Mouse (Mus musculus) forebrain, embryonic 12.5 days (tissue): ENCODE measurements around the gene Slc9a5. TPM values are rescaled to one million over a fixed set of nuclear protein-coding genes. Genes with fewer than 3 reads are reported as not detected.

Experiments used
- ATAC-seq: fragments of 200-750 bp; cut with Nextera tagmentation; 2 replicates; pipeline ENCODE4 v1.8.0; 2017; ENCODE audit warnings: moderate TSS enrichment; ENCODE audit not compliant: low FRiP score
- H3K27ac ChIP-seq: fragments of 300-500 bp; sonication (generic); 2 replicates; pipeline ENCODE4 v1.5.1; 2016; ENCODE audit warnings: mild to moderate bottlenecking
- H3K27me3 ChIP-seq: fragments of 300-500 bp; sonication (generic); 2 replicates; pipeline ENCODE4 v1.6.1; 2016; ENCODE audit warnings: mild to moderate bottlenecking
- H3K36me3 ChIP-seq: fragments of 300-500 bp; sonication (generic); replicated peaks from 2 replicates; pipeline ENCODE4 v1.6.1; 2016; ENCODE audit warnings: mild to moderate bottlenecking
- H3K4me1 ChIP-seq: fragments of 300-500 bp; sonication (generic); 2 replicates; pipeline ENCODE4 v1.6.1; 2016
- H3K4me2 ChIP-seq: fragments of 300-500 bp; sonication (generic); 2 replicates; pipeline ENCODE4 v1.6.1; 2016; ENCODE audit warnings: mild to moderate bottlenecking, moderate library complexity
- H3K4me3 ChIP-seq: fragments of 300-500 bp; sonication (generic); replicated peaks from 2 replicates; pipeline ENCODE4 v1.5.1; 2016; ENCODE audit warnings: mild to moderate bottlenecking
- H3K9ac ChIP-seq: fragments of 300-500 bp; sonication (generic); 2 replicates; pipeline ENCODE4 v1.6.1; 2016; ENCODE audit warnings: mild to moderate bottlenecking
- H3K9me3 ChIP-seq: fragments of 300-500 bp; sonication (generic); 2 replicates; pipeline ENCODE4 v1.6.1; 2016
- WGBS: fragments of 180-500 bp; shearing (Covaris S2); methylation state at CpG from one replicate; pipeline ENCODE4 v1.1.7; 2016; 5-methylcytosine and 5-hydroxymethylcytosine counted together
- polyA plus RNA-seq: library from polyadenylated mRNA; unstranded; fragments of >200 nt; fragmentation: Nextera tagmentation; extraction: Ambion mirVana; gene quantifications from 2 replicates; pipeline ENCODE4 v1.2.1, GENCODE M21; 2016

Slc9a5 gene
- polyA plus RNA-seq, 1 experiment from 2014 or later, result 6.4 TPM

DNA sequence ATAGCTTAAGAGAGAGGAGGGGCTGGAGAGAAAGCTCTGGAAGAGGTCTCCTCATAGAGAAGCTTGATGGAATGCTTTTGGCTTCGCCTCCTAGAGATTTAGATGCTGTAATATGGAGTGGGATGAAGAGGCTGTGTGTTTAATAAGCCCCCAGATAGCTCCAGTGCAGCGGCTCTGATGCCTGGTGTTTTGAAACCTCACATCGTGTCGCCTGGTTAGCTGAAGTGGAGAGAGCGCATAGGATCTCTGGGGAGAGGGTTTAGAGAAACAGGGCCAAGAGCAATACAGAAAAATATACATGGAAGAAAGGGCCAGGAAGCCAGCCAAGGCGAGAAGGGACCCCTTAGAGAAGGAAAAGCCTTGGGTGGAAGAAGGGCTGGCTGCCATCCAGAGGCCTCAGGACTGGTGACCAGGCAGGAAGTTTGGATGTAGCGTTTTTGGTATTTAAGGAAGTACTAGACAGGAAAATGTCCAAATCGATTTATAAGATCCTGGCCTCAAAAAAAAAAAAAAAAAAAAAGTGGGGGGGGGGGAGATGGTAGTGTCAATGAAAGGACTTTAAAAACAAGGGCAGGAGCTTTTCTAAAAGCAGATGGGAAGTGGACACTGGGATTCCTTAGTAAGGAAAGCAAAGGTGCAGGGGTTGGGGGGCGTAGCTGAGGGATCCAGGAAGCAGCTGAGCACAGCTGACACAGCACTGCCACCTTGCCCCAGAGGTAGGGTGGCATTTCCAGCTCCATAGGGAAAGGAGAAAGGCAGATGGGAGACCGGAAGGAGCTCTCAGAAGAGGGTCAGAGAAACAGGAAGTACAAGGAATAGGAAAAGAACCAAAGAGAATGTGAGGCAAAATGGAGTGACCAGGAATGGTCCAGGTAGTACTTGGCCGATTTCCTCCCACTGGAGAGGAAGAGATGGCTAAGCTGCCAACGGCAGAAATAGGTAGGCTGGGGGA, 13.4 kb downstream of the Slc9a5 start:
- Histone ChIP-seq H3K36me3 (peaks cover 37% of the 10 kb centered on the region), H3K9me3 (no peaks in the 10 kb centered on the region), H3K4me3 (no peak overlapping the region), H3K27ac (no peak overlapping the region), H3K27me3 (no peaks in the 10 kb centered on the region), H3K4me1 (no peaks in the 10 kb centered on the region), H3K9ac (no peak overlapping the region), H3K4me2 (no peak overlapping the region)
- ATAC-seq, result no peak
- WGBS, result 87% methylated on average over 12 of the region's 12 CpGs

DNA sequence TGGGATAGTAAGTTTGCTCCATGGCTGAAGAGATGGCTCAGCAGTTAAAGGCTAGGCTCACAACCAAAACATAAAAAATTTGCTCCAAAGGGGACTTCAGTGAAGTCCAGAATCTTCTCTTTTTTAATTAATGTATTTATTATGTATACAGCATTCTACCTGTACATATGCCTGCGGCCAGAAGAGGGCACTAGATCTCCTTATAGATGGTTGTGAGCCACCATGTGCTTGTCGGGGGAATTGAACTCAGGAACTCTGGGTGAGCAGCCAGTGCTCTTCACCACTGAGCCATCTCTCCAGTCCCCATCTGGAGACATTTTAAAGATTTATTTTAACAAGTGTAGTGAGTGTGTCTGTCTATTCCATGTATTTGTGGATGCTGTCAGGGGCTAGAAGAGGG, 18.5 kb downstream of the Slc9a5 start:
- H3K27me3 ChIP-seq, result no peaks in the 10 kb centered on the region
- no peak overlapping the region for H3K9ac ChIP-seq
- no peaks in the 10 kb centered on the region for H3K4me1 ChIP-seq
- H3K27ac ChIP-seq, result no peak overlapping the region
- no peak overlapping the region for H3K4me2 ChIP-seq
- H3K36me3 ChIP-seq, result peaks cover 45% of the 10 kb centered on the region
- no peak overlapping the region for H3K4me3 ChIP-seq
- WGBS, result 62% methylated on average over 2 of the region's 2 CpGs
- ATAC-seq, result no peak
- H3K9me3 ChIP-seq, result no peaks in the 10 kb centered on the region

DNA sequence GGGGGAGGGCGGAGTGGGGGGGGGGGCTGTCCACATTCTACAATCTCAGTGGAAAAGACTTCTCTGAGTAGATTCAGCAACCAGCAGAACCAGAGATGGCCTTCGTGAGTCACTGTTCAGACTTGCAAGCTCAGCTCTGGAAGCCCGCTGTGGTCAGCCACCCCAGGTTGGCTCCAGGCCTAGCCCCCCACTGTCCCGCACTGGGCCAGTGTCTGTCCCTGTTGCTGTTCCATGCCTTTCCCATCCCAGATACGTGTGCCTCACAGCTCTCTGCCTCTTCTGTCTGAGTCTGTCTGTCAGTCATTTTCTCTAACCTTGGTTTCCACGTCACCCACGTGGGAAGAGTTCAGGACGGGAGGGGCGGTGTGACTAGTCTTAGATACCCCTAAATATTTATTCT, 23.8 kb downstream of the Slc9a5 start:
- 78% methylated on average over 9 of the region's 9 CpGs for WGBS
- H3K36me3 ChIP-seq, result peaks cover 16% of the 10 kb centered on the region

DNA sequence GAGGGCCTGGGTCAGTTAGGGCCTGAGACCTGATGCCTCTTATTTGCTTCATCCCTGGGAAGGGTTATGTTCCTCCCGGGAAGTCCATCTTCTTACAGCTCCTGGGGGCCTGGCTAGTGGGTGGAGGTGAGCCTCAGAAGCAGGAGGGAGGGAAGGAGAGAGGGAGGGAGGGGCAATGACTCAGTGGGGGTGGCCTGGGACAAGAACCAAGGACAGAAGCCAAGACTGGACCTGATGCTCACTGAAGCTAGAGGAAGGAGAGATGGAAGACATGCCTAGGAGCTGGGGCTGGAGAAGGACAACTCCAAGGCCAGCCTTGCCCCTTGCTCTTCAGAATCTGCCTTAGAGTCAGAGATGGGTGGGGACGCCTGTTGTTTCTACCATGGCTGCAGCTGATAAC, 24.4 kb downstream of the Slc9a5 start, which contains the start of gene Plekhg4:
TSS of gene Plekhg4 (plus strand) at position 243 of the 400 bp plus-strand sequence.
- 73% methylated on average over 2 of the region's 2 CpGs for WGBS
- peak within 1 kb of the TSS; percentile 45 for H3K4me2 ChIP-seq

More for the DNA sequence above, 23.8 kb downstream of the Slc9a5 start:
- Histone ChIP-seq H3K4me1 (peaks cover 8% of the 10 kb centered on the region; the same call in 1 of the 2 replicates), H3K27me3 (peaks cover 4% of the 10 kb centered on the region; the same call in 1 of the 2 replicates), H3K9me3 (peaks cover 5% of the 10 kb centered on the region), H3K9ac (no peak overlapping the region), H3K4me2 (no peak overlapping the region), H3K27ac (no peak overlapping the region), H3K4me3 (no peak overlapping the region)
- ATAC-seq, result no peak

DNA sequence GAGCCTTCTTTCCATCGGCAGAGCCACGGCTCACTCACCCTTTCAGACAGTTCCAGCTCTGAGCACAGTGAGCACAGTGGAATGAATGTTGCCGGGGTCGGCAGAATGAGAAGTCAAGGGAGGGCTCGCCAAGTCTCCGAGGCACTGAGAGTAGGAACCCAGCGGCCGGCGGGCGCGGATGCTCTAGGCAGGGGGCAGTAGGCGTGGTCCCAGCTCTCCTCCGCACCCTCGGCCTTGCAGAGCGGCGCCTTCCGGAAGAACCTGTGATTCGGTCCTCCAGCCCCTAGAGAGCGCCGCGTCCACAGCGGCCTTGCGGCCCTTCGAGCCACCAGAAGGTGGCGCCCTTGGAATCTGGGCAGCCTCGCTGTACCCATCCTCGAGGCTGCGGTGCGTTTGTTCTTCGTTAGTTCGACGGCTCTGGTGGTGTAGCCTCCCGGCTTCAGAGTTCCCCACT, 25.9 kb downstream of the Slc9a5 start:
- Histone ChIP-seq H3K4me2 (peak overlapping the region; percentile 45), H3K4me1 (peaks cover 13% of the 10 kb centered on the region), H3K27ac (no peak overlapping the region), H3K9ac (no peak overlapping the region), H3K36me3 (no peaks in the 10 kb centered on the region; the same call in 1 of the 2 replicates), H3K4me3 (peak overlapping the region; percentile 19), H3K9me3 (peaks cover 5% of the 10 kb centered on the region), H3K27me3 (peaks cover 4% of the 10 kb centered on the region; the same call in 1 of the 2 replicates)
- WGBS, result 29% methylated on average over 33 of the region's 33 CpGs
- peak; percentile 62 for ATAC-seq

More for the DNA sequence above, 24.4 kb downstream of the Slc9a5 start, which contains the start of gene Plekhg4:
- no peak for ATAC-seq
- Histone ChIP-seq H3K9ac (no peak within 1 kb of the TSS), H3K36me3 (peaks cover 11% of the 10 kb centered on the region), H3K27me3 (peaks cover 4% of the 10 kb centered on the region; the same call in 1 of the 2 replicates), H3K4me3 (no peak within 1 kb of the TSS), H3K27ac (no peak within 1 kb of the TSS), H3K4me1 (peaks cover 8% of the 10 kb centered on the region; the same call in 1 of the 2 replicates), H3K9me3 (peaks cover 5% of the 10 kb centered on the region)

DNA sequence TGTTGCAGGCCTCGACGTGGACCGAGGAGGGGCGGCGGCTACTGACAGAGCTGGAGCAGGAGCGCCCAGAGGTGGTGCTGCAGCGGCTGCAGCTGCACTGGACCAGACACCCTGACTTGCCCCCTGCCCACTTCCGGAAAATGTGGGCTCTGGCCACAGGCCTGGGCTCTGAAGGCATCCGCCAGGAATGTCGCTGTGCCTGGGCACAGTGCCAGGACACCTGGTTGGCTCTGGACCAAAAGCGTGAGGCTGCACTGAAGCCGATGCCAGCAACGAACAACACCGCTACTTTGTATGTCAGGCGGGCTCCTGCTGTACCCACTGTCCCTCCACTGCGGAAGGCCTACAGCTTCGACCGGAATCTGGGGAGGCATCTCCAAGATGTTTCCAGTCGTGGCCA, 30.0 kb downstream of the Slc9a5 start:
- Histone ChIP-seq H3K27me3 (peaks cover 4% of the 10 kb centered on the region; the same call in 1 of the 2 replicates), H3K36me3 (no peaks in the 10 kb centered on the region), H3K9ac (no peak overlapping the region), H3K4me1 (peaks cover 13% of the 10 kb centered on the region), H3K9me3 (peaks cover 5% of the 10 kb centered on the region), H3K4me2 (no peak overlapping the region), H3K4me3 (no peak overlapping the region), H3K27ac (no peak overlapping the region)
- ATAC-seq, result no peak
- 74% methylated on average over 19 of the region's 19 CpGs for WGBS

DNA sequence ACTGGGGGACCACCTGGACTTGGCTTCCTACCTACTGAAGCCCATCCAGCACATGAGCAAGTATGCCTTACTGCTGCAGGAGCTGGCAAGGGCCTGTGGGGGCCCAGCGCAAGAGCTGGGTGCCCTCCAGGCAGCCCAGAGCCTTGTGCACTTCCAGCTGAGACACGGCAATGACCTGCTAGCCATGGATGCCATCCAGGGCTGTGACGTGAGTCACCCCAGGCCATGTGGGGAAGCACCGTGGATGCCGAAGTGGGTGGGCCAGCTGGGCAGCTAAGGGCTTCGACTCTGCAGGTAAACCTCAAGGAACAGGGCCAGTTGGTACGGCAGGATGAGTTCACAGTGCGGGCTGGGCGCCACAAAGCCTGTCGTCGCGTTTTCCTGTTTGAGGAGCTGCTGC, 31.7 kb downstream of the Slc9a5 start:
- ATAC-seq, result no peak
- peaks cover 5% of the 10 kb centered on the region; the same call in 1 of the 2 replicates for H3K4me1 ChIP-seq
- no peaks in the 10 kb centered on the region for H3K27me3 ChIP-seq
- no peaks in the 10 kb centered on the region for H3K36me3 ChIP-seq
- no peaks in the 10 kb centered on the region for H3K9me3 ChIP-seq
- H3K4me2 ChIP-seq, result no peak overlapping the region
- no peak overlapping the region for H3K27ac ChIP-seq
- no peak overlapping the region for H3K4me3 ChIP-seq
- WGBS, result 88% methylated on average over 12 of the region's 12 CpGs
- H3K9ac ChIP-seq, result no peak overlapping the region

DNA sequence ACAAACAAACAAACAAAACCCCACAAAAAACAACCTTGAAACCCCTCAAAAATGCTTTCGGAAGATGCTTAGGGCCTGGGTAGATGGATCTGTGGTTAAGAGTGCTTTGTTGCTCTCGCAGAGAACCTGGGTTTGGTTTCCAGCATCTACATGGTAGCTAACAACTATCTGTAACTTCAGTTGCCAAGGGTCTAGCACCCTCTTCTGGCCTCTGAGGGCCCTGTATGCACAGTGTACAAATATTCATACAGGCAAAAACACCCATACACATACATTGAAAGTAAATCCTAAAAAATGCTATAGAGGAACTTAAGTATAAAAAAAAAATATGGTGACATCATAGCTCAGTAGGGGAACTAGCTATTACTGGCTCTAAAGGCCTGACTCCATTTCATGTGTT, 35.4 kb downstream of the Slc9a5 start:
- H3K36me3 ChIP-seq, result no peaks in the 10 kb centered on the region
- no peak overlapping the region for H3K4me3 ChIP-seq
- H3K4me1 ChIP-seq, result peaks cover under 1% of the 10 kb centered on the region; the same call in 1 of the 2 replicates
- H3K9ac ChIP-seq, result no peak overlapping the region
- 92% methylated on average over 2 of the region's 2 CpGs for WGBS
- ATAC-seq, result no peak
- no peak overlapping the region for H3K27ac ChIP-seq
- no peak overlapping the region for H3K4me2 ChIP-seq
- no peaks in the 10 kb centered on the region for H3K27me3 ChIP-seq
- no peaks in the 10 kb centered on the region for H3K9me3 ChIP-seq

DNA sequence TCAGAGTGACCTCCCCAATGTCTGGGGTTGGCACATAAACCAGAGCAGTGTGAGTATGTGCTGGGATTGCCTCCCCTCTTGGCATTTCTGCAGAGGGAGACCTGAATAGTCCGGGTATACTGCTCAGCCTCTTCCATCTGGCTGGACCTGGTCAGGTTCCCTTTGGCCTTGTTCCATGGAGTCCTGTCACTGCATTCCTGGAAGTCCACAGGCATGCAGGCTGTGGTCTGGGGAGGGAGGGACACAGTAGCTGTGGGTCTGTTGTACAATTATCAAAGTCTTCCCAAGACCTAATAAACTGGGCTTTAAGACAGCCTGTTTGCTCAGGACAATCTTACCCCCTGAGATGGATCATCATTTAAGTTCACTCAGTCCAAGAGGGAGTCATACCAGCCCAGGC, 38.5 kb downstream of the Slc9a5 start:
- no peak overlapping the region for H3K4me2 ChIP-seq
- no peaks in the 10 kb centered on the region for H3K27me3 ChIP-seq
- H3K9ac ChIP-seq, result no peak overlapping the region
- no peaks in the 10 kb centered on the region for H3K36me3 ChIP-seq
- H3K9me3 ChIP-seq, result no peaks in the 10 kb centered on the region
- no peak overlapping the region for H3K4me3 ChIP-seq
- no peaks in the 10 kb centered on the region for H3K4me1 ChIP-seq
- WGBS, result 80% methylated on average over 1 of the region's 1 CpGs
- ATAC-seq, result no peak
- no peak overlapping the region for H3K27ac ChIP-seq

DNA sequence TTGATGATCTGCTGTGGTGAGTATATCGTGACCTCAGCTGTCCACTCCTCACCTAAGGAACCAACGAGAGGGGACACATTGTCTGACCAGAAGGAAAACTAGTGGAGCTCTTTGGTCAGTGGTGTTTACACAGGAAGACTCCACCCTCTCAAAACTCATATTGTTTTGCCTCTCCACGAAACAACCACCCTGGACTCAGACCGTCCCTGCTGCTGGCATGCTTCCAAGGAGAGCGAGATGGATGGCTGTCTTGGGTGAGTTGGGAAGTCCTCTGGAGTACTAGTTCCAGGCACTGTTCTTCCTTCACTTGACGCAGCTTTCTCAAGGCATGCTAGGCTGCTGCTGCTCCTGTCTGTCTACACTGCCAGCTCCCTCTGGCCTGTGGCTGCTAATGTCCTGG, 40.5 kb downstream of the Slc9a5 start:
- no peaks in the 10 kb centered on the region for H3K36me3 ChIP-seq
- H3K27me3 ChIP-seq, result no peaks in the 10 kb centered on the region
- no peak overlapping the region for H3K4me3 ChIP-seq
- no peak overlapping the region for H3K9ac ChIP-seq
- no peak for ATAC-seq
- no peak overlapping the region for H3K27ac ChIP-seq
- no peaks in the 10 kb centered on the region for H3K4me1 ChIP-seq
- H3K9me3 ChIP-seq, result no peaks in the 10 kb centered on the region
- no peak overlapping the region for H3K4me2 ChIP-seq
- WGBS, result 91% methylated on average over 6 of the region's 6 CpGs

DNA sequence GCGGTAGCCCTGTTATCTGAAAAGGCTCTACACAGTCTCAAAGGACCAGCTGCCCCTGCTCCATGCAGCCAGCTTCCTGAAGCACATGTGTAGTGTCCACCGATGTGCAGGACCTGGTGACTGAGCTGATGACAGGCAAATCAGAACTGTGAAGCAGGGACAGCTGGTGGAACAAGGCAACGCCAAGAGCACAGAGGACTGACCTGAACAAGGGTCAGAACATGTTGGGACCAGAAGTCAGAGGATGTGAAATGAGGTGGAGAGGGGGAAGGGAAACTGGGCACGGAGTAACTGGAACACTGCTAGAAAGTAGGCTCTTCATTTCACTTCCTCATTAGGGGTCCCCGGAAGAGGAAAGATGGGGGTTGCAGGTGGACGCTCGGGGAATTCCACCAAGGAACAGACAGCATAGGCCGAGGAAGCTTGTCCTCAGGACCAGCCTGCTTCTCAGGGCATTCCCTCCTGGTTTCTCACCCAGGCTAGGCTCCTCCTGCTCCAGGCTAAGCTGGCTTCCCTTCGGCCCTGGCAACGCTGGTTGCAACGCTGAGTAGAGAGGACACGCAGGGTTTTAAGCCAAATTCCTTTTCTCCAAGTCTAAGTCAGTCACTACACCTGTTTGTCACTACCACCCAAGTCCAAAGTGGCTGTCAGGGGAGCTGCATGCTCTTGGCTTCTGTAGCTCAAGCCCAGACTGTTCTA, 44.6 kb downstream of the Slc9a5 start:
- no peak overlapping the region for H3K4me3 ChIP-seq
- H3K27ac ChIP-seq, result no peak overlapping the region
- H3K9me3 ChIP-seq, result no peaks in the 10 kb centered on the region
- H3K36me3 ChIP-seq, result no peaks in the 10 kb centered on the region
- H3K4me2 ChIP-seq, result no peak overlapping the region
- H3K27me3 ChIP-seq, result no peaks in the 10 kb centered on the region
- H3K4me1 ChIP-seq, result no peaks in the 10 kb centered on the region
- no peak for ATAC-seq
- WGBS, result 90% methylated on average over 12 of the region's 12 CpGs
- no peak overlapping the region for H3K9ac ChIP-seq

DNA sequence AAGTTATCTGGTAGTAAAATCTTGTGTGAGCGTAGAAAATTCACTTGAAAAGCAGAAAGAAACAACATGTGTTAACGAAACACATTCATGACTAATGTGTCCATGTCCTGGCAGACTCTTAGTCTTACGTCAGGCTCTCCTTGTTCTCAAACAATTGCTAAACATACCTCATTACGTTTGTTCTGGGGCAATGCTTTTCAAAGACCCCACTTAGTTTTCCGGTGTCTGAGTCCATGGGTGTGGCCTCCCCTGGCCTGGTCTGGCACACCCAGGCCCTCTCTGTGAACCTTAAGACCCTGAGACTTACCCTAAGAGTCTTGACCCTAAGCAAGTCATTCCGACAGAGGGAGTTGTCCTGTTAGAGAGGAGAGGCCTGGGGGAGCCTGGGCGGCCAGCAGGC, 45.3 kb downstream of the Slc9a5 start:
- no peaks in the 10 kb centered on the region for H3K4me1 ChIP-seq
- no peaks in the 10 kb centered on the region for H3K9me3 ChIP-seq
- H3K27me3 ChIP-seq, result no peaks in the 10 kb centered on the region
- H3K9ac ChIP-seq, result no peak overlapping the region
- 57% methylated on average over 7 of the region's 7 CpGs for WGBS
- H3K36me3 ChIP-seq, result no peaks in the 10 kb centered on the region
- no peak overlapping the region for H3K27ac ChIP-seq
- no peak overlapping the region for H3K4me2 ChIP-seq
- no peak for ATAC-seq
- H3K4me3 ChIP-seq, result no peak overlapping the region
